Mouse (Mus musculus): ENCODE data around the gene Alg14. TPM values are rescaled to one million over a fixed set of nuclear protein-coding genes. Genes with fewer than 3 reads are reported as not detected.

Gene Alg14
- total and polyA plus RNA-seq, 3 experiments, result 3.2 to 20.1 TPM; not detected in 1

- TF ChIP-seq EP300 (IDR thresholded peaks at IDR 0.05; ENCODE audit: low read depth in 1 of 2, low read length in 2 of 2) (no peak), POLR2AphosphoS2 (IDR thresholded peaks at IDR 0.05; ENCODE audit: low read length) (no peak), MAZ (IDR thresholded peaks at IDR 0.05; ENCODE audit: low read depth, low read length) (no peak), GATA1 (IDR thresholded peaks at IDR 0.05; ENCODE audit: low read depth, low read length) (no peak)
- Histone ChIP-seq H3K4me1 (ENCODE audit: control insufficient read depth in 1 of 2, insufficient read depth in 2 of 2, low read length in 2 of 2) (no peaks in the 10 kb centered on the region; a peak in 1 of 4 replicates), H3K9ac (ENCODE audit: control insufficient read depth, low read depth, low read length, poor library complexity, severe bottlenecking) (no peak overlapping the region), H3K27me3 (ENCODE audit: control insufficient read depth in 1 of 2, insufficient read depth in 2 of 2, low read length in 2 of 2) (no peaks in the 10 kb centered on the region), H3K36me3 (ENCODE audit: control insufficient read depth in 1 of 2, insufficient read depth in 2 of 2, low read length in 2 of 2) (no peaks in the 10 kb centered on the region), H3K27ac (ENCODE audit: control insufficient read depth, low read depth, low read length) (no peak overlapping the region), H3K4me3 (ENCODE audit: control insufficient read depth in 1 of 2, insufficient read depth in 1 of 2, low read depth in 2 of 2, low read length in 2 of 2) (no peak overlapping the region), H3K9me3 (replicated peaks; ENCODE audit: insufficient read depth, low read length) (no peaks in the 10 kb centered on the region), H3K79me2 (ENCODE audit: control insufficient read depth, insufficient read depth, low read length, poor library complexity) (no peaks in the 10 kb centered on the region)
- no peak for DNase-seq (ENCODE audit: low read depth, low spot score)
Measured at GRCm38 (mm10) chr3:121351257-121351656, 59.7 kb downstream of the Alg14 start.

- H3K27me3 ChIP-seq (ENCODE audit: control insufficient read depth in 1 of 2, insufficient read depth in 2 of 2, low read length in 2 of 2), result no peaks in the 10 kb centered on the region
- no peak overlapping the region for H3K27ac ChIP-seq (ENCODE audit: control insufficient read depth, low read depth, low read length)
- H3K9ac ChIP-seq (ENCODE audit: control insufficient read depth, low read depth, low read length, poor library complexity, severe bottlenecking), result no peak overlapping the region
- TF ChIP-seq JUND (IDR thresholded peaks at IDR 0.05; ENCODE audit: low read depth, low read length), result no peak
- TF ChIP-seq BHLHE40 (IDR thresholded peaks at IDR 0.05; ENCODE audit: borderline replicate concordance, low read depth, low read length), result no peak
- TF ChIP-seq TAL1 (IDR thresholded peaks at IDR 0.05; ENCODE audit: low read length), result no peak
- no peak for TF ChIP-seq CTCF (IDR thresholded peaks at IDR 0.05 in 2 of 3, conservative IDR thresholded peaks at IDR 0.05 in 1 of 3; ENCODE audit: control insufficient read depth in 1 of 3, insufficient read depth in 1 of 3, low read depth in 2 of 3, low read length in 3 of 3, poor library complexity in 1 of 3, severe bottlenecking in 1 of 3)
- no peak for TF ChIP-seq NELFE (IDR thresholded peaks at IDR 0.05; ENCODE audit: low read depth, low read length)
- no peak for TF ChIP-seq TBP (IDR thresholded peaks at IDR 0.05; ENCODE audit: low read depth, low read length)
- no peak for TF ChIP-seq KAT2A (conservative IDR thresholded peaks at IDR 0.05; ENCODE audit: low read depth, low read length)
- TF ChIP-seq RCOR1 (IDR thresholded peaks at IDR 0.05; ENCODE audit: low read depth, low read length), result no peak
- no peak for TF ChIP-seq POLR2A (IDR thresholded peaks at IDR 0.05; ENCODE audit: control insufficient read depth in 1 of 2, insufficient read depth in 1 of 2, low read depth in 1 of 2, low read length in 2 of 2, poor library complexity in 1 of 2)
- TF ChIP-seq ELF1 (IDR thresholded peaks at IDR 0.05; ENCODE audit: low read depth, low read length), result no peak
- TF ChIP-seq ETS1 (IDR thresholded peaks at IDR 0.05; ENCODE audit: low read depth, low read length), result no peak
- no peak for TF ChIP-seq POLR2AphosphoS2 (IDR thresholded peaks at IDR 0.05; ENCODE audit: low read length)
- TF ChIP-seq CHD1 (IDR thresholded peaks at IDR 0.05; ENCODE audit: low read depth, low read length), result no peak
- DNase-seq (ENCODE audit: low read depth, low spot score), result no peak
- no peaks in the 10 kb centered on the region for H3K9me3 ChIP-seq (replicated peaks; ENCODE audit: insufficient read depth, low read length)
- no peaks in the 10 kb centered on the region for H3K36me3 ChIP-seq (ENCODE audit: control insufficient read depth in 1 of 2, insufficient read depth in 2 of 2, low read length in 2 of 2)
- no peaks in the 10 kb centered on the region for H3K4me1 ChIP-seq (ENCODE audit: control insufficient read depth in 1 of 2, insufficient read depth in 2 of 2, low read length in 2 of 2)
- H3K79me2 ChIP-seq (ENCODE audit: control insufficient read depth, insufficient read depth, low read length, poor library complexity), result no peaks in the 10 kb centered on the region
- H3K4me3 ChIP-seq (ENCODE audit: control insufficient read depth in 1 of 2, insufficient read depth in 1 of 2, low read depth in 2 of 2, low read length in 2 of 2), result no peak overlapping the region
Measured at GRCm38 (mm10) chr3:121354281-121354680, 62.7 kb downstream of the Alg14 start.
